In the genomic region with DNA sequence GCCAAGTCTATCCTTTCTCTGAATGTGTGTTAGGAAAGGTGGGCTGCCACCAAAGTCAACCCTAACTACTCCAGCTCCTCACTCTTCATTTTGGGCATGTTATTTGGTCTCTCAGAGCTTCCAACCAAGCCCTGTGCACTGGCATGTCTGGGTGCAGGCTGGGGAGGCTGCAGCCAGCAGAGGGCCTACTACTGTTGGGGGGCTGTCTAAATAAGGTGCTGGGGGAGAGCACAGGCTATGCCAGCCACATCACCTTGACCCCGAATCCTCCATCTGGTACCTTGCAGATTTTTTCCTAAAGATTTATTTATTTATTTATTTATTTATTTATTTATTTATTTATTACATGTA, we compare ENCODE assay signal across 11 mouse cellular contexts. TPM values are rescaled to one million over a fixed set of nuclear protein-coding genes. Genes with fewer than 3 reads are reported as not detected.
DNase-seq lines count a peak whose midpoint lies in the region; ATAC-seq and TF ChIP-seq lines count a peak whose summit lies in the region.
"Had no signal": no experiment of that assay in that cellular context is flagged by ENCODE, and none has a peak within 500 bp of the region (broad histone marks: within the 10 kb centered on the region; RNA-seq: fewer than 3 reads in every experiment).

No protein-coding gene starts in this region.

- H3K36me3 ChIP-seq in heart, embryonic 15.5 days: no peaks in the 10 kb centered on the region
- no peaks in the 10 kb centered on the region for H3K36me3 ChIP-seq in lung, embryonic 16.5 days (ENCODE audit: control insufficient read depth, insufficient read depth, low read length)
- H3K36me3 ChIP-seq: heart, embryonic 13.5 days; midbrain, embryonic 12.5 days had no signal

- no peaks in the 10 kb centered on the region for H3K27me3 ChIP-seq in heart, embryonic 15.5 days
- H3K27me3 ChIP-seq in lung, embryonic 16.5 days (ENCODE audit: control insufficient read depth, insufficient read depth, low read depth, low read length): no peaks in the 10 kb centered on the region
- H3K27me3 ChIP-seq: midbrain, embryonic 12.5 days had no signal

- peak overlapping the region; percentile 56 for H3K27ac ChIP-seq in heart, embryonic 15.5 days
- H3K27ac ChIP-seq in lung, embryonic 16.5 days (ENCODE audit: low read length): peak overlapping the region; percentile 75
- peak overlapping the region; percentile 63 for H3K27ac ChIP-seq in brown adipose tissue, adult 24 weeks (replicated peaks; ENCODE audit: low read depth, low read length)
- H3K27ac ChIP-seq: heart, embryonic 13.5 days; midbrain, embryonic 12.5 days had no signal

- ATAC-seq in heart, embryonic 15.5 days (replicated peaks; ENCODE audit: insufficient number of reproducible peaks, insufficient read depth, low FRiP score, low read depth): no peak
- ATAC-seq in lung, embryonic 16.5 days (ENCODE audit: low read depth): no peak
- ATAC-seq in megakaryocyte progenitor cell, adult 5-6 weeks (replicated peaks; ENCODE audit: poor library complexity): peak; percentile 10; the same call in 1 of the 2 replicates

- intact Hi-C loops in heart, postnatal 14 days (cut with DNase I): loop anchor here (5.0 kb wide), 1 partner anchor 36 kb away; no protein-coding TSS in a partner anchor

- no peak for TF ChIP-seq POLR2A in lung, adult 2 months (IDR thresholded peaks at IDR 0.05; ENCODE audit: borderline replicate concordance, extremely low read depth, low read depth, low read length)

- H3K9ac ChIP-seq in heart, embryonic 15.5 days: no peak overlapping the region
- no peak overlapping the region for H3K9ac ChIP-seq in lung, embryonic 16.5 days (ENCODE audit: low read length)
- H3K9ac ChIP-seq: heart, embryonic 13.5 days; midbrain, embryonic 12.5 days had no signal

- no peak for DNase-seq in heart, postnatal 14 days
- no peak for DNase-seq in lung, adult 2 months
- no peak for DNase-seq in ovary, postnatal 36 days (ENCODE audit: low spot score)
- no peak for DNase-seq in layer of hippocampus, postnatal 36 days
- DNase-seq: cerebellum, adult 9-11 months had no signal

- whole genome bisulfite sequencing in heart, embryonic 15.5 days: 88% methylated on average over 1 of the region's 1 CpGs
- 77% methylated on average over 1 of the region's 1 CpGs for WGBS in lung, embryonic 16.5 days
- WGBS in lung, adult 2 months: 91% methylated on average over 1 of the region's 1 CpGs

- TF ChIP-seq CTCF in lung, adult 2 months (IDR thresholded peaks at IDR 0.05; ENCODE audit: insufficient read depth, low read length): no peak

- H3K4me2 ChIP-seq in heart, embryonic 15.5 days: no peak overlapping the region
- H3K4me2 ChIP-seq in lung, embryonic 16.5 days (ENCODE audit: low read depth, low read length): no peak overlapping the region
- H3K4me2 ChIP-seq: heart, embryonic 13.5 days; midbrain, embryonic 12.5 days had no signal

- H3K4me1 ChIP-seq in heart, embryonic 15.5 days (replicated peaks): peaks cover 12% of the 10 kb centered on the region
- peaks cover 3% of the 10 kb centered on the region; the same call in 1 of the 2 replicates for H3K4me1 ChIP-seq in lung, embryonic 16.5 days (replicated peaks; ENCODE audit: control insufficient read depth, insufficient read depth, low read length)
- no peaks in the 10 kb centered on the region for H3K4me1 ChIP-seq in lung, adult 2 months (ENCODE audit: control insufficient read depth, insufficient read depth, low read length)
- H3K4me1 ChIP-seq in brown adipose tissue, adult 24 weeks (ENCODE audit: control insufficient read depth, insufficient read depth, insufficient read length, low read length): peaks cover 2% of the 10 kb centered on the region; the same call in 1 of the 2 replicates
- H3K4me1 ChIP-seq: midbrain, embryonic 12.5 days had no signal

- H3K9me3 ChIP-seq in heart, embryonic 15.5 days (replicated peaks): no peaks in the 10 kb centered on the region
- no peaks in the 10 kb centered on the region for H3K9me3 ChIP-seq in lung, embryonic 16.5 days (ENCODE audit: control insufficient read depth, low read length)
- H3K9me3 ChIP-seq: heart, embryonic 13.5 days; midbrain, embryonic 12.5 days had no signal

- no peak overlapping the region for H3K4me3 ChIP-seq in heart, embryonic 15.5 days
- no peak overlapping the region for H3K4me3 ChIP-seq in lung, embryonic 16.5 days (ENCODE audit: low read length)
- no peak overlapping the region for H3K4me3 ChIP-seq in lung, adult 2 months (replicated peaks; ENCODE audit: extremely low read depth, low read depth, low read length)
- H3K4me3 ChIP-seq in brown adipose tissue, adult 24 weeks (ENCODE audit: insufficient read depth, low read depth, low read length): no peak overlapping the region
- H3K4me3 ChIP-seq: heart, embryonic 13.5 days; midbrain, embryonic 12.5 days had no signal

RNA-seq across cellular contexts. Expression of gene Ttll12, which starts 8.1 kb away (rescaled TPM):
- 14.4 and 22.6 TPM in 2 replicates for polyA plus RNA-seq in heart, embryonic 15.5 days (2015; fragmentation: Nextera tagmentation; extraction: Ambion mirVana)
- total RNA-seq in heart, postnatal 14 days (2021): 1 to 10 TPM; 5.1 to 6.0 TPM
- 30.5 and 32.7 TPM in 2 replicates for polyA plus RNA-seq in lung, embryonic 16.5 days (2015; fragmentation: Nextera tagmentation; extraction: Ambion mirVana)
- polyA plus RNA-seq in lung, adult 2 months (2012; rRNA removed): 19.2 and 21.6 TPM in 2 replicates
- 7.0 and 7.7 TPM in 2 replicates for polyA plus RNA-seq in brown adipose tissue, adult 24 weeks (2012; ENCODE audit: insufficient read depth, insufficient read length, missing spikeins)
- total RNA-seq in megakaryocyte progenitor cell, adult 5-6 weeks (2015): 17.0 and 20.8 TPM in 2 replicates
- total RNA-seq in megakaryocyte progenitor cell, adult 5-6 weeks (2017): 10.9 and 11.6 TPM in 2 replicates
- total RNA-seq in layer of hippocampus, postnatal 36 days (2021): 10 to 100 TPM; 11.6 to 12.8 TPM

RNA-seq across cellular contexts. Expression of gene Mcat, which starts 39.4 kb away (rescaled TPM):
- 25.8 and 30.5 TPM in 2 replicates for polyA plus RNA-seq in heart, embryonic 15.5 days (2015; fragmentation: Nextera tagmentation; extraction: Ambion mirVana)
- total RNA-seq in heart, postnatal 14 days (2021): 10 to 100 TPM; 32.9 to 33.0 TPM
- polyA plus RNA-seq in lung, embryonic 16.5 days (2015; fragmentation: Nextera tagmentation; extraction: Ambion mirVana): 26.6 and 28.2 TPM in 2 replicates
- polyA plus RNA-seq in lung, adult 2 months (2012; rRNA removed): 17.4 and 17.9 TPM in 2 replicates
- 29.1 and 29.6 TPM in 2 replicates for polyA plus RNA-seq in brown adipose tissue, adult 24 weeks (2012; ENCODE audit: insufficient read depth, insufficient read length, missing spikeins)
- 13.2 and 17.6 TPM in 2 replicates for total RNA-seq in megakaryocyte progenitor cell, adult 5-6 weeks (2015)
- total RNA-seq in megakaryocyte progenitor cell, adult 5-6 weeks (2017): 15.3 and 16.3 TPM in 2 replicates
- total RNA-seq in layer of hippocampus, postnatal 36 days (2021): 10 to 100 TPM; 24.0 to 25.0 TPM

RNA-seq across cellular contexts. Expression of gene Tspo, which starts 39.6 kb away (rescaled TPM):
- polyA plus RNA-seq in heart, embryonic 15.5 days (2015; fragmentation: Nextera tagmentation; extraction: Ambion mirVana): 149 and 164 TPM in 2 replicates
- total RNA-seq in heart, postnatal 14 days (2021): 10 to 100 TPM; 64.8 to 66.0 TPM
- 112 and 142 TPM in 2 replicates for polyA plus RNA-seq in lung, embryonic 16.5 days (2015; fragmentation: Nextera tagmentation; extraction: Ambion mirVana)
- 396 and 550 TPM in 2 replicates for polyA plus RNA-seq in lung, adult 2 months (2012; rRNA removed)
- polyA plus RNA-seq in brown adipose tissue, adult 24 weeks (2012; ENCODE audit: insufficient read depth, insufficient read length, missing spikeins): 723 and 770 TPM in 2 replicates
- 123 and 129 TPM in 2 replicates for total RNA-seq in megakaryocyte progenitor cell, adult 5-6 weeks (2015)
- 70.4 and 103 TPM in 2 replicates for total RNA-seq in megakaryocyte progenitor cell, adult 5-6 weeks (2017)
- total RNA-seq in layer of hippocampus, postnatal 36 days (2021): 1 to 10 TPM; 3.9 to 4.4 TPM
